Mouse (Mus musculus) CH12.LX (cell line): ENCODE measurements at regions not wholly inside any gene's neighbourhood (a gene's known extent, or its start where the extent isn't known, plus 50 kb on each side); places are given as distances from the start of the nearest gene placed in this dataset.

Experiments
- DNase-seq: peaks from one replicate; pipeline ENCODE4 v3.0.0-alpha.2; 2013; ENCODE audit errors: extremely low read depth
- H3K27ac ChIP-seq: 2 replicates; pipeline ENCODE4 v1.5.1; 2012; ENCODE audit warnings: low read depth, mild to moderate bottlenecking, control low read depth, moderate library complexity; ENCODE audit not compliant: insufficient read depth
- H3K27me3 ChIP-seq: replicated peaks from 2 replicates; pipeline ENCODE3; 2012; ENCODE audit warnings: inconsistent platforms
- H3K36me3 ChIP-seq, 2 experiments: replicated peaks in 1 of 2; 2 replicates each; pipeline versions ENCODE3 to v1.6.1; 2012; ENCODE audit warnings: inconsistent platforms in 1 of 2, low read length in 1 of 2, mild to moderate bottlenecking in 1 of 2, mixed read lengths in 1 of 2, moderate library complexity in 1 of 2; ENCODE audit not compliant: control insufficient read depth in 1 of 2, insufficient read depth in 1 of 2
- H3K4me1 ChIP-seq, 2 experiments: 2 replicates each; pipeline ENCODE4 v1.6.1; 2012; ENCODE audit warnings: inconsistent platforms in 1 of 2, moderate library complexity in 1 of 2; ENCODE audit not compliant: insufficient read depth in 2 of 2, control insufficient read depth in 1 of 2
- H3K4me2 ChIP-seq: 2 replicates; pipeline ENCODE4 v1.6.1; 2012; ENCODE audit warnings: low read depth, mild to moderate bottlenecking, control low read depth; ENCODE audit not compliant: poor library complexity, insufficient read depth, severe bottlenecking
- H3K4me3 ChIP-seq, 3 experiments: fragments of 150-350 bp in 1 of 3; sonication (generic) in 1 of 3; replicated peaks in 1 of 3; 2 replicates each; pipeline versions ENCODE3 to v1.5.1; 2011 to 2012; ENCODE audit warnings: low read depth in 2 of 3, low read length in 2 of 3, mild to moderate bottlenecking in 2 of 3, moderate library complexity in 2 of 3, control low read depth in 1 of 3, improper control_type of control experiment in 1 of 3, inconsistent platforms in 1 of 3, mixed read lengths in 1 of 3; ENCODE audit not compliant: poor library complexity in 1 of 3
- H3K79me2 ChIP-seq: replicated peaks from 2 replicates; pipeline ENCODE4 v1.6.1; 2012; ENCODE audit warnings: mild to moderate bottlenecking, moderate library complexity; ENCODE audit not compliant: control insufficient read depth, poor library complexity, insufficient read depth, severe bottlenecking; ENCODE audit errors: extremely low read depth
- H3K9ac ChIP-seq: 2 replicates; pipeline ENCODE4 v1.6.1; 2012; ENCODE audit warnings: low read depth, mild to moderate bottlenecking, control low read depth, moderate library complexity; ENCODE audit not compliant: insufficient read depth
- H3K9me3 ChIP-seq: replicated peaks from 2 replicates; pipeline ENCODE3; 2012; ENCODE audit warnings: low read length, inconsistent platforms, mixed read lengths
- BHLHE40 ChIP-seq: IDR thresholded peaks from 2 replicates; pipeline ENCODE4 v1.6.1; 2011; ENCODE audit warnings: mild to moderate bottlenecking, low read depth, low read length, improper control_type of control experiment
- CHD2 ChIP-seq: IDR thresholded peaks from 2 replicates; pipeline ENCODE4 v1.6.1; 2011; ENCODE audit warnings: low read length, improper control_type of control experiment
- CTCF ChIP-seq, 2 experiments: IDR thresholded peaks in 1 of 2; conservative IDR thresholded peaks in 1 of 2; 2 replicates each; pipeline ENCODE4 v1.5.1; 2011 to 2012; ENCODE audit warnings: low read depth in 2 of 2, low read length in 2 of 2, improper control_type of control experiment in 1 of 2, inconsistent platforms in 1 of 2, mild to moderate bottlenecking in 1 of 2, moderate library complexity in 1 of 2
- ELF1 ChIP-seq: IDR thresholded peaks from 2 replicates; pipeline ENCODE4 v1.6.1; 2014; ENCODE audit warnings: low read depth, mild to moderate bottlenecking, inconsistent platforms, low read length, improper control_type of control experiment
- EP300 ChIP-seq: IDR thresholded peaks from 2 replicates; pipeline ENCODE4 v1.6.1; 2011; ENCODE audit warnings: low read length, improper control_type of control experiment
- GABPA ChIP-seq: IDR thresholded peaks from 2 replicates; pipeline ENCODE4 v1.6.1; 2012; ENCODE audit warnings: low read depth, low read length, improper control_type of control experiment, inconsistent platforms; ENCODE audit not compliant: insufficient replicate concordance
- HCFC1 ChIP-seq: IDR thresholded peaks from 2 replicates; pipeline ENCODE4 v1.6.1; 2012; ENCODE audit warnings: low read depth, mild to moderate bottlenecking, inconsistent platforms, low read length, improper control_type of control experiment
- JUND ChIP-seq: conservative IDR thresholded peaks from 2 replicates; pipeline ENCODE4 v1.6.1; 2011; ENCODE audit warnings: low read depth, low read length, improper control_type of control experiment
- KAT2A ChIP-seq: IDR thresholded peaks from 2 replicates; pipeline ENCODE4 v1.6.1; 2012; ENCODE audit warnings: low read length, improper control_type of control experiment, inconsistent platforms; ENCODE audit not compliant: insufficient replicate concordance
- MAX ChIP-seq: IDR thresholded peaks from 2 replicates; pipeline ENCODE4 v1.6.1; 2011; ENCODE audit warnings: low read length, improper control_type of control experiment
- MAZ ChIP-seq: IDR thresholded peaks from 2 replicates; pipeline ENCODE4 v1.6.1; 2012; ENCODE audit warnings: low read depth, mild to moderate bottlenecking, inconsistent platforms, low read length, improper control_type of control experiment, moderate library complexity
- MXI1 ChIP-seq: IDR thresholded peaks from 2 replicates; pipeline ENCODE4 v1.6.1; 2011; ENCODE audit warnings: mild to moderate bottlenecking, low read depth, low read length, improper control_type of control experiment
- MYC ChIP-seq: IDR thresholded peaks from 2 replicates; pipeline ENCODE4 v1.6.1; 2011; ENCODE audit warnings: low read depth, mild to moderate bottlenecking, improper control_type of control experiment, low read length
- NELFE ChIP-seq: IDR thresholded peaks from 2 replicates; pipeline ENCODE4 v1.6.1; 2011; ENCODE audit warnings: low read depth, low read length, improper control_type of control experiment
- NRF1 ChIP-seq: IDR thresholded peaks from 2 replicates; pipeline ENCODE4 v1.6.1; 2014; ENCODE audit warnings: low read depth, mild to moderate bottlenecking, inconsistent platforms, low read length, improper control_type of control experiment, moderate library complexity
- POLR2A ChIP-seq: IDR thresholded peaks from 2 replicates; pipeline ENCODE4 v1.6.1; 2011; ENCODE audit warnings: low read depth, mild to moderate bottlenecking, improper control_type of control experiment, low read length
- POLR2AphosphoS2 ChIP-seq: IDR thresholded peaks from 2 replicates; pipeline ENCODE4 v1.6.1; 2011; ENCODE audit warnings: low read depth, low read length, improper control_type of control experiment
- RCOR1 ChIP-seq: conservative IDR thresholded peaks from 2 replicates; pipeline ENCODE4 v1.6.1; 2012; ENCODE audit warnings: low read depth, mild to moderate bottlenecking, inconsistent platforms, low read length, improper control_type of control experiment
- SIN3A ChIP-seq: IDR thresholded peaks from 2 replicates; pipeline ENCODE4 v1.6.1; 2012; ENCODE audit warnings: low read length, improper control_type of control experiment, inconsistent platforms
- SMC3 ChIP-seq: IDR thresholded peaks from 2 replicates; pipeline ENCODE4 v1.6.1; 2011; ENCODE audit warnings: low read depth, low read length, improper control_type of control experiment
- TBP ChIP-seq: conservative IDR thresholded peaks from 2 replicates; pipeline ENCODE4 v1.6.1; 2011; ENCODE audit warnings: low read depth, low read length, improper control_type of control experiment
- UBTF ChIP-seq: IDR thresholded peaks from 2 replicates; pipeline ENCODE4 v1.6.1; 2012; ENCODE audit warnings: low read depth, mild to moderate bottlenecking, inconsistent platforms, low read length, improper control_type of control experiment, moderate library complexity
- ZKSCAN1 ChIP-seq: IDR thresholded peaks from 2 replicates; pipeline ENCODE4 v1.6.1; 2012; ENCODE audit warnings: low read depth, inconsistent platforms, low read length, improper control_type of control experiment, borderline replicate concordance
- ZMIZ1 ChIP-seq: IDR thresholded peaks from 2 replicates; pipeline ENCODE4 v1.6.1; 2012; ENCODE audit warnings: low read depth, mild to moderate bottlenecking, inconsistent platforms, low read length, improper control_type of control experiment
- dilution Hi-C: fragments of 300-500 bp; cut with MboI; formaldehyde crosslinking; loops from 2 replicates; pipeline ENCODE4 v1.14.3; 2020; ENCODE audit warnings: low sequenced_read_pairs; ENCODE audit not compliant: extremely low pct_unique_long_range_greater_than_20kb, extremely low pct_ligation_motif_present
- in situ Hi-C: fragments of 300-500 bp; cut with MboI; formaldehyde crosslinking; loops from 3 replicates; pipeline ENCODE4 v1.14.3; 2019; ENCODE audit warnings: low sequenced_read_pairs, low pct_ligation_motif_present, low pct_unique_long_range_greater_than_20kb, mixed read lengths

DNA sequence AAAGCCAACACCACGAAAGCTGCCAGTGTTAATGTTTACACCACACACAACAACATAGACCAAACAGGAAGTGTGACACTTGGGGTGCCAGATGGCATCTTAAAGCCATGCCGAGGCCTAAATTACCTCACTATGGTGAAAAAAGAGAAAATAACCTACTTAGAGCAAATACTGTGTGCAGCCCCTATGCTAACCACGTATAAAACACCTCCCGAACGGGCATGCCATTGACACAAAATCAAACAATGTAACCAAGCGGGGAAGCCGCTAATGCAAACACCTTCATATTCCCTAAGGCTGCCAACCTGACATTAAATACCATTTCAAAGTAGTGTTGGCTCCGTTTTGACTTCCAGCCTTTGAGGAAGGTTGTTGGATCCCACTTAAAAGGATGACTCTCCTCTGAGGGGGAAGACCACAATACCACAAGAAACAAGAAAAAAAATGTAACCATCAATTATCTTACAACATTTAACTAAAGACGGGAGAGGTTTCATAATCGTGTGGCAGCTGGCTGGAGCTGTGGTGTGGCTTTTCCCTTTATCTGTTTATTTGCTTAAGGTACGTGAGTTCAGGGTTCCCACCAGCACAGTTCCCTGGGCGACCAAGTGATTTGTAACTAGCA, 96.1 kb upstream of the Lef1 start:
- no peaks in the 10 kb centered on the region for H3K36me3 ChIP-seq
- in situ Hi-C loops, result no loop called here
- H3K9me3 ChIP-seq, result no peaks in the 10 kb centered on the region
- H3K9ac ChIP-seq, result no peak overlapping the region
- peaks cover 0 to 13% of the 10 kb centered on the region in 2 experiments; a peak in 3 of 4 replicates for H3K4me1 ChIP-seq
- H3K4me2 ChIP-seq, result no peak overlapping the region
- H3K4me3 ChIP-seq, result no peak overlapping the region
- H3K27me3 ChIP-seq, result no peaks in the 10 kb centered on the region
- dilution Hi-C loops, result no loop called here
- no peak for DNase-seq
- no peaks in the 10 kb centered on the region for H3K79me2 ChIP-seq
- H3K27ac ChIP-seq, result no peak overlapping the region
- TF ChIP-seq KAT2A, result no peak
- no peak for TF ChIP-seq MAZ
- TF ChIP-seq MXI1, result no peak
- TF ChIP-seq ZKSCAN1, result no peak
- no peak for TF ChIP-seq NELFE
- TF ChIP-seq JUND, result no peak
- TF ChIP-seq MYC, result no peak
- no peak for TF ChIP-seq SMC3
- TF ChIP-seq ZMIZ1, result no peak
- no peak for TF ChIP-seq TBP
- no peak for TF ChIP-seq SIN3A
- no peak for TF ChIP-seq POLR2AphosphoS2
- TF ChIP-seq, all 38 proteins: peak for 0

DNA sequence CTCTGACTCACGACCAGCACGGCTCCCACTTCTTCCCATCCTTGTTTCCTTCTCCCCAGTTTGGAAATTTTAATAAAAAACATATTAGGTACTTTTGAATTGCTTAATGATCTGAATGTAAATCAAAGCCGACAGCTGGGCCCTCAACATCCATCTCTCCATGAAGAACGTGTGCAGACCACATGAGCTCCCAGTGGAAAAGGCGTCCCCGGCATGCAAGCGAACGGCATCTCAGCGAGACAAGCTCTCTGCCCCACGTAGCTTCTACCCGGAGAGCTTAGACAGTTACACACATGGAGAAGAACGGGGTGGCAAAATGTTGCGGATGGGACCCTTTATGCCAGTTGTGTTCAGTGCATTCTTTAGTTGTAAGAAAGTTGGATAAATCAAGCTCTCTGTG, 109.6 kb upstream of the Lef1 start:
- no peak for TF ChIP-seq JUND
- TF ChIP-seq RCOR1, result no peak
- TF ChIP-seq CTCF (conservative IDR thresholded peaks at IDR 0.05 in 1 of 2, IDR thresholded peaks at IDR 0.05 in 1 of 2; ENCODE audit: low read depth in 2 of 2, low read length in 2 of 2), result no peak
- Histone ChIP-seq H3K4me3 (no peak overlapping the region), H3K9ac (no peak overlapping the region), H3K79me2 (no peaks in the 10 kb centered on the region), H3K4me1 (no peaks in the 10 kb centered on the region), H3K27me3 (no peaks in the 10 kb centered on the region), H3K4me2 (no peak overlapping the region), H3K27ac (no peak overlapping the region), H3K36me3 (no peaks in the 10 kb centered on the region), H3K9me3 (no peaks in the 10 kb centered on the region)
- in situ Hi-C loops (no loop called here), dilution Hi-C loops (no loop called here)
- no peak for DNase-seq

DNA sequence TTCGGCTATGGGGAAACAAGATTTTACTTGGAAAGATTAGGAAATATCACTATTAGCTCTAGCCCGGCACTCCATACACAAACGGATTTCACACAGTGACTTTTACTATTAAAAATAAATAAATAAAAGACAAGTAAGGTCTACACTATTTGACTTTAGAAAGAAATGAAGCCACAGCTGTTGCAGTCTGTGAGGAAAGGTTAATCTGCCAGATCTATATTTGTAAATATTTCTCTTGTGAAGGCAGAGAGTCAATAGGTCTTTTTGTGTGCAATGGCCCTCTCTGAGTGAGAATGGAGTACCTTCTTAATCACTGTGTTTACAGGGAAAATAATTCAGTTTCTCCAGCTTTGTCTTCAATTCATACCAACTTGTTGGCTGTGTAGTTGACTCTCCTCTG, 110.0 kb upstream of the Lef1 start:
- TF ChIP-seq HCFC1, result no peak
- TF ChIP-seq BHLHE40, result no peak
- TF ChIP-seq MAX, result no peak
- no peak for TF ChIP-seq EP300
- no peak for TF ChIP-seq CHD2
- no peak for TF ChIP-seq KAT2A
- no peak for TF ChIP-seq MYC
- TF ChIP-seq ELF1, result no peak
- no peak for TF ChIP-seq CTCF (conservative IDR thresholded peaks at IDR 0.05 in 1 of 2, IDR thresholded peaks at IDR 0.05 in 1 of 2; ENCODE audit: low read depth in 2 of 2, low read length in 2 of 2)
- TF ChIP-seq POLR2A, result no peak
- TF ChIP-seq GABPA, result no peak
- no peak for TF ChIP-seq UBTF
- TF ChIP-seq NRF1, result no peak
- TF ChIP-seq, all 38 proteins: peak for 0
- Histone ChIP-seq H3K9me3 (no peaks in the 10 kb centered on the region), H3K4me1 (no peaks in the 10 kb centered on the region), H3K9ac (no peak overlapping the region), H3K27me3 (no peaks in the 10 kb centered on the region), H3K79me2 (no peaks in the 10 kb centered on the region), H3K4me2 (no peak overlapping the region), H3K4me3 (no peak overlapping the region), H3K27ac (no peak overlapping the region), H3K36me3 (no peaks in the 10 kb centered on the region)
- in situ Hi-C loops, result no loop called here
- dilution Hi-C loops, result no loop called here
- no peak for DNase-seq
